Mouse (Mus musculus) erythroblast, embryonic 14.5 days (primary cell): Measurements from ENCODE around the gene Strn.

ENCODE experiments used
- GATA1 ChIP-seq: IDR thresholded peaks from 2 replicates; pipeline ENCODE4 v1.6.1; 2012; ENCODE audit warnings: low read length, inconsistent platforms, mixed read lengths
- TAL1 ChIP-seq: IDR thresholded peaks from 3 replicates; pipeline ENCODE4 v1.6.1; 2012; ENCODE audit warnings: low read length, inconsistent platforms, mixed read lengths

GRCm38 (mm10) chr17:78615096-78615495 lies 121.9 kb downstream of the Strn start:
- TF ChIP-seq GATA1 (no peak), TAL1 (no peak)
